Mouse (Mus musculus): ENCODE measurements around the gene Six5.

GRCm38 (mm10) chr7:19127744-19128143 lies 33.4 kb downstream of the Six5 start:
- TF ChIP-seq MAX (IDR thresholded peaks at IDR 0.05) (no peak), CTCF (IDR thresholded peaks at IDR 0.05; ENCODE audit: control insufficient read depth, insufficient read depth, insufficient read length) (no peak), CEBPB (IDR thresholded peaks at IDR 0.05; ENCODE audit: low read depth) (no peak), MYOG (IDR thresholded peaks at IDR 0.05; ENCODE audit: control insufficient read depth, extremely low read depth, insufficient read length) (no peak), USF1 (IDR thresholded peaks at IDR 0.05; ENCODE audit: low read depth) (no peak)
